ENCODE assay signal across 23 mouse cellular contexts in the genomic region with DNA sequence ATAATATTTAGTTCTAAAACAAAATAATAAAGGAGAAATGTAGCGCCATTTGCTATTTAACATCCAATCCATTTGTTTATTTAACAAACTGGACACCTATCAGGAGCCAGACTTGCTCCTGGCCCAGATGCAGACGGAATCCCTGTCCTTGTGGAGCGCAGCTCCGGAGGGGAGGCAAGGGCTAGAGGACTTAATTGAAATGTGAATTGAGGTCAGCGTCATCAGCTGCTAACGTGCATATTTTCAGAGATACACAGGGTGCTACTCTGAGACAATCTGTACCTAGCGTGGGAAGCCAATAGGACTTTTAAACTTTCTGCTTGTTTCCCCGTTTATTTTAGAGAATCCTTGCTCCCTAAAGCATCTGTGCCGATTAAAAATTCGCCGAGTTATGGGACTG. TPM values are rescaled to one million over a fixed set of nuclear protein-coding genes. Genes with fewer than 3 reads are reported as not detected.
DNase-seq lines count a peak whose midpoint lies in the region; ATAC-seq and TF ChIP-seq lines count a peak whose summit lies in the region.
"Had no signal": no experiment of that assay in that cellular context is flagged by ENCODE, and none has a peak within 500 bp of the region (broad histone marks: within the 10 kb centered on the region; RNA-seq: fewer than 3 reads in every experiment).

No protein-coding gene starts in this region.

- intact Hi-C loops in gastrocnemius, postnatal 36 days (cut with DNase I), result no loop called here

- H3K9me3 ChIP-seq in heart, embryonic 16.5 days (replicated peaks; ENCODE audit: control insufficient read depth, low read length), result peaks cover 3% of the 10 kb centered on the region
- peaks cover 7% of the 10 kb centered on the region; the same call in 1 of the 2 replicates for H3K9me3 ChIP-seq in liver, postnatal 0 days (ENCODE audit: low read length)
- H3K9me3 ChIP-seq in forebrain, embryonic 11.5 days (ENCODE audit: control insufficient read depth, low read length), result no peaks in the 10 kb centered on the region
- H3K9me3 ChIP-seq: forebrain, embryonic 13.5 days; heart, embryonic 15.5 days; hindbrain, embryonic 15.5 days had no signal

- no peak overlapping the region for H3K4me2 ChIP-seq in heart, embryonic 16.5 days (ENCODE audit: low read depth, low read length)
- no peak overlapping the region for H3K4me2 ChIP-seq in liver, postnatal 0 days (ENCODE audit: low read depth, low read length)
- H3K4me2 ChIP-seq in forebrain, embryonic 11.5 days (ENCODE audit: low read depth, low read length, severe bottlenecking), result no peak overlapping the region
- H3K4me2 ChIP-seq: embryonic facial prominence, embryonic 13.5 days; forebrain, embryonic 13.5 days; heart, embryonic 15.5 days; hindbrain, embryonic 15.5 days had no signal

- H3K9ac ChIP-seq in heart, embryonic 16.5 days (ENCODE audit: low read length), result no peak overlapping the region
- H3K9ac ChIP-seq in liver, adult 2 months (ENCODE audit: low read depth, low read length), result no peak overlapping the region
- no peak overlapping the region for H3K9ac ChIP-seq in liver, postnatal 0 days (replicated peaks)
- no peak overlapping the region for H3K9ac ChIP-seq in forebrain, embryonic 11.5 days (ENCODE audit: low read length)
- H3K9ac ChIP-seq: embryonic facial prominence, embryonic 13.5 days; forebrain, embryonic 13.5 days; forebrain, postnatal 0 days; heart, embryonic 15.5 days; hindbrain, embryonic 15.5 days had no signal

- no peaks in the 10 kb centered on the region for H3K79me2 ChIP-seq in liver, adult 2 months (ENCODE audit: control insufficient read depth, insufficient read depth, low read length)

- H3K27me3 ChIP-seq in heart, embryonic 16.5 days (ENCODE audit: control insufficient read depth, insufficient read depth, low read length), result no peaks in the 10 kb centered on the region
- H3K27me3 ChIP-seq in liver, adult 2 months (ENCODE audit: control insufficient read depth, insufficient read depth, low read length), result no peaks in the 10 kb centered on the region
- H3K27me3 ChIP-seq in liver, postnatal 0 days (ENCODE audit: insufficient read depth, low read length), result no peaks in the 10 kb centered on the region
- H3K27me3 ChIP-seq in forebrain, embryonic 11.5 days (ENCODE audit: control insufficient read depth, insufficient read depth, low read length), result no peaks in the 10 kb centered on the region
- H3K27me3 ChIP-seq: CH12.LX; embryonic facial prominence, embryonic 13.5 days; forebrain, embryonic 13.5 days; heart, embryonic 15.5 days; hindbrain, embryonic 15.5 days; Patski had no signal

- no peak for TF ChIP-seq EP300 in liver, postnatal 0 days (IDR thresholded peaks at IDR 0.05; ENCODE audit: low read depth)

- H3K4me3 ChIP-seq in heart, embryonic 16.5 days (ENCODE audit: low read length), result no peak overlapping the region
- H3K4me3 ChIP-seq in liver, adult 2 months (ENCODE audit: insufficient read depth, low read depth, low read length), result no peak overlapping the region
- no peak overlapping the region for H3K4me3 ChIP-seq in liver, postnatal 0 days (ENCODE audit: low read depth, low read length)
- no peak overlapping the region for H3K4me3 ChIP-seq in forebrain, embryonic 11.5 days (ENCODE audit: low read depth, low read length)
- H3K4me3 ChIP-seq: embryonic facial prominence, embryonic 13.5 days; forebrain, embryonic 13.5 days; heart, embryonic 15.5 days; hindbrain, embryonic 15.5 days had no signal

- peaks cover 4% of the 10 kb centered on the region for H3K4me1 ChIP-seq in heart, embryonic 16.5 days (ENCODE audit: control insufficient read depth, insufficient read depth, low read length)
- H3K4me1 ChIP-seq in liver, adult 2 months (ENCODE audit: control insufficient read depth, insufficient read depth, low read length), result no peaks in the 10 kb centered on the region
- no peaks in the 10 kb centered on the region for H3K4me1 ChIP-seq in liver, postnatal 0 days (ENCODE audit: insufficient read depth)
- H3K4me1 ChIP-seq in forebrain, embryonic 11.5 days (replicated peaks; ENCODE audit: control insufficient read depth, insufficient read depth, low read length), result no peaks in the 10 kb centered on the region
- H3K4me1 ChIP-seq: embryonic facial prominence, embryonic 13.5 days; forebrain, embryonic 13.5 days; hindbrain, embryonic 15.5 days had no signal

- H3K27ac ChIP-seq in heart, embryonic 16.5 days (ENCODE audit: low read length), result peak overlapping the region; percentile 57; the same call in 1 of the 2 replicates
- peak overlapping the region; percentile 24; the same call in 1 of the 2 replicates for H3K27ac ChIP-seq in liver, adult 2 months (replicated peaks; ENCODE audit: insufficient read depth, low read depth, low read length)
- H3K27ac ChIP-seq in liver, postnatal 0 days (ENCODE audit: low read depth), result no peak overlapping the region
- no peak overlapping the region for H3K27ac ChIP-seq in forebrain, embryonic 11.5 days (ENCODE audit: low read depth, low read length)
- H3K27ac ChIP-seq: embryonic facial prominence, embryonic 13.5 days; forebrain, embryonic 13.5 days; hindbrain, embryonic 15.5 days had no signal

- no peak for TF ChIP-seq CTCF in liver, adult 2 months (IDR thresholded peaks at IDR 0.05; ENCODE audit: low read depth, low read length)
- no peak for TF ChIP-seq CTCF in liver, postnatal 0 days (IDR thresholded peaks at IDR 0.05; ENCODE audit: low read depth)

- H3K36me3 ChIP-seq in heart, embryonic 16.5 days (ENCODE audit: control insufficient read depth, insufficient read depth), result peaks cover 2% of the 10 kb centered on the region
- H3K36me3 ChIP-seq in liver, adult 2 months (ENCODE audit: control insufficient read depth, insufficient read depth, low read length), result no peaks in the 10 kb centered on the region
- no peaks in the 10 kb centered on the region for H3K36me3 ChIP-seq in liver, postnatal 0 days (replicated peaks; ENCODE audit: insufficient read depth, low read length)
- no peaks in the 10 kb centered on the region for H3K36me3 ChIP-seq in forebrain, embryonic 11.5 days (ENCODE audit: control insufficient read depth, insufficient read depth, low read length)
- H3K36me3 ChIP-seq: embryonic facial prominence, embryonic 13.5 days; heart, embryonic 15.5 days; hindbrain, embryonic 15.5 days had no signal

- TF ChIP-seq POLR2A in liver, adult 2 months (IDR thresholded peaks at IDR 0.05; ENCODE audit: extremely low read depth, insufficient read depth, low read length), result no peak

- peak; percentile 15 for DNase-seq in gastrocnemius, postnatal 25 days
- DNase-seq in gastrocnemius, postnatal 36 days, result no peak
- DNase-seq in heart, postnatal 4 days, result no peak
- no peak for DNase-seq in liver, adult 2 months (ENCODE audit: extremely low read depth, low read depth, low spot score)
- DNase-seq in liver, postnatal 0 days, result no peak
- no peak for DNase-seq in forebrain, embryonic 11.5 days (ENCODE audit: low spot score)
- DNase-seq: adrenal gland, postnatal 14 days; cerebellum, adult 18-20 months; cerebellum, adult 9-11 months; cerebellum, postnatal 36 days; forebrain, postnatal 0 days; gastrocnemius, postnatal 14 days; kidney, adult 9 months had no signal

- no peak for ATAC-seq in heart, embryonic 16.5 days (replicated peaks; ENCODE audit: extremely low read depth, insufficient read depth, low FRiP score)
- ATAC-seq in liver, postnatal 0 days, result no peak
- no peak for ATAC-seq in forebrain, embryonic 11.5 days (replicated peaks; ENCODE audit: low FRiP score)
- ATAC-seq: activated CD4-positive, CD25-positive, alpha-beta regulatory T cell, adult 4 months; forebrain, embryonic 13.5 days; forebrain, postnatal 0 days; Patski had no signal

- WGBS in heart, embryonic 16.5 days, result 66% methylated on average over 11 of the region's 11 CpGs
- 74% methylated on average over 11 of the region's 11 CpGs for WGBS in liver, adult 2 months
- WGBS in liver, postnatal 0 days (ENCODE audit: insufficient replicate concordance), result 75% methylated on average over 11 of the region's 11 CpGs
- 78% methylated on average over 11 of the region's 11 CpGs for WGBS in forebrain, embryonic 11.5 days

RNA-seq across cellular contexts. Expression of a gene that starts 27.3 kb away (rescaled TPM):
- 100 to 1,000 TPM; 183 to 199 TPM for total RNA-seq in gastrocnemius, postnatal 25 days (2021)
- 100 to 1,000 TPM; 206 to 260 TPM for total RNA-seq in gastrocnemius, postnatal 36 days (2021)
- 49.6 and 52.6 TPM in 2 replicates for polyA plus RNA-seq in heart, embryonic 16.5 days (2015; fragmentation: Nextera tagmentation; extraction: Ambion mirVana)
- total RNA-seq in heart, postnatal 4 days (2021), result 100 to 1,000 TPM; 183 to 207 TPM
- total RNA-seq in liver, adult 2 months (2014; rRNA removed), result 0.37 TPM in 1 of 2 replicates, not detected in the other
- polyA plus RNA-seq in liver, adult 2 months (2012; rRNA removed), result not detected in 2 replicates
- polyA plus RNA-seq in liver, postnatal 0 days (2015; fragmentation: Nextera tagmentation; extraction: Ambion mirVana), result 0.05 and 0.53 TPM in 2 replicates
- not detected in 2 replicates for polyA plus RNA-seq in forebrain, embryonic 11.5 days (2014; fragmentation: Nextera tagmentation; extraction: Ambion mirVana)
- total RNA-seq: adrenal gland, postnatal 14 days; CH12.LX; forebrain, postnatal 0 days had no signal
- polyA plus RNA-seq: activated CD4-positive, CD25-positive, alpha-beta regulatory T cell, adult 4 months; forebrain, embryonic 13.5 days; forebrain, postnatal 0 days; hindbrain, embryonic 11.5 days; hindbrain, embryonic 15.5 days; intestine, embryonic 16.5 days; Patski had no signal

RNA-seq across cellular contexts. Expression of a gene that starts 42.3 kb away (rescaled TPM):
- total RNA-seq in gastrocnemius, postnatal 25 days (2021), result 10 to 100 TPM; 10.3 to 20.8 TPM
- 10 to 100 TPM; 24.4 to 35.8 TPM for total RNA-seq in gastrocnemius, postnatal 36 days (2021)
- 0.69 and 0.93 TPM in 2 replicates for polyA plus RNA-seq in heart, embryonic 16.5 days (2015; fragmentation: Nextera tagmentation; extraction: Ambion mirVana)
- total RNA-seq in heart, postnatal 4 days (2021), result 1 to 10 TPM; 6.2 to 6.3 TPM
- total RNA-seq in liver, adult 2 months (2014; rRNA removed), result not detected in 2 replicates
- not detected in 2 replicates for polyA plus RNA-seq in liver, adult 2 months (2012; rRNA removed)
- polyA plus RNA-seq in liver, postnatal 0 days (2015; fragmentation: Nextera tagmentation; extraction: Ambion mirVana), result not detected in 2 replicates
- not detected in 2 replicates for polyA plus RNA-seq in forebrain, embryonic 11.5 days (2014; fragmentation: Nextera tagmentation; extraction: Ambion mirVana)
- total RNA-seq: adrenal gland, postnatal 14 days; CH12.LX; forebrain, postnatal 0 days had no signal
- polyA plus RNA-seq: activated CD4-positive, CD25-positive, alpha-beta regulatory T cell, adult 4 months; embryonic facial prominence, embryonic 13.5 days; forebrain, embryonic 13.5 days; forebrain, postnatal 0 days; hindbrain, embryonic 11.5 days; intestine, embryonic 16.5 days; Patski had no signal

RNA-seq across cellular contexts. Expression of a gene that starts 42.5 kb away (rescaled TPM):
- 100 to 1,000 TPM; 605 to 626 TPM for total RNA-seq in gastrocnemius, postnatal 25 days (2021)
- total RNA-seq in gastrocnemius, postnatal 36 days (2021), result 100 to 1,000 TPM; 587 to 626 TPM
- 759 and 771 TPM in 2 replicates for polyA plus RNA-seq in heart, embryonic 16.5 days (2015; fragmentation: Nextera tagmentation; extraction: Ambion mirVana)
- total RNA-seq in heart, postnatal 4 days (2021), result 100 to 1,000 TPM; 799 to 849 TPM
- total RNA-seq in liver, adult 2 months (2014; rRNA removed), result 65.2 and 101 TPM in 2 replicates
- polyA plus RNA-seq in liver, adult 2 months (2012; rRNA removed), result 5.2 and 6.3 TPM in 2 replicates
- 303 and 316 TPM in 2 replicates for polyA plus RNA-seq in liver, postnatal 0 days (2015; fragmentation: Nextera tagmentation; extraction: Ambion mirVana)
- 203 and 232 TPM in 2 replicates for polyA plus RNA-seq in forebrain, embryonic 11.5 days (2014; fragmentation: Nextera tagmentation; extraction: Ambion mirVana)

RNA-seq across cellular contexts. Expression of a gene that starts 55.4 kb away (rescaled TPM):
- total RNA-seq in gastrocnemius, postnatal 25 days (2021), result under 1 TPM; 0.08 TPM
- under 1 TPM; 0.08 to 0.10 TPM for total RNA-seq in gastrocnemius, postnatal 36 days (2021)
- 0.30 and 0.40 TPM in 2 replicates for polyA plus RNA-seq in heart, embryonic 16.5 days (2015; fragmentation: Nextera tagmentation; extraction: Ambion mirVana)
- under 1 TPM; 0.23 to 0.36 TPM for total RNA-seq in heart, postnatal 4 days (2021)
- not detected in 2 replicates for total RNA-seq in liver, adult 2 months (2014; rRNA removed)
- polyA plus RNA-seq in liver, adult 2 months (2012; rRNA removed), result not detected in 2 replicates
- polyA plus RNA-seq in liver, postnatal 0 days (2015; fragmentation: Nextera tagmentation; extraction: Ambion mirVana), result 0.05 TPM in 1 of 2 replicates, not detected in the other
- polyA plus RNA-seq in forebrain, embryonic 11.5 days (2014; fragmentation: Nextera tagmentation; extraction: Ambion mirVana), result 0.47 and 0.55 TPM in 2 replicates
- total RNA-seq: CH12.LX had no signal
- polyA plus RNA-seq: activated CD4-positive, CD25-positive, alpha-beta regulatory T cell, adult 4 months; Patski had no signal

Comparison
In these comparisons a context has a peak if more than half of its experiments do, and no peak if none do; other contexts are left out.
1. H3K27ac ChIP-seq: peak in heart, embryonic 16.5 days (single experiment) and liver, adult 2 months (single experiment); none in liver, postnatal 0 days (single experiment) and forebrain, embryonic 11.5 days (single experiment).
2. RNA of a gene that starts 27.3 kb away (total RNA-seq): 206 to 260 TPM in gastrocnemius, postnatal 36 days, 183 to 207 TPM in heart, postnatal 4 days and 183 to 199 TPM in gastrocnemius, postnatal 25 days; 0.37 TPM in liver, adult 2 months; every median in the first group is over 100 times any median in the second.